Mouse (Mus musculus): ENCODE data around the gene Raver2. TPM values are rescaled to one million over a fixed set of nuclear protein-coding genes. Genes with fewer than 3 reads are reported as not detected.

Raver2 gene
- total RNA-seq, 1 experiment from 2014 or later, result 2.1 TPM

GRCm38 (mm10) chr4:101198333-101198732 is 129.6 kb downstream of the Raver2 start:
- ATAC-seq (ENCODE audit: extremely low read depth, insufficient number of reproducible peaks, low FRiP score, poor library complexity, severe bottlenecking), result peak; percentile 35; the same call in 1 of the 2 replicates

GRCm38 (mm10) chr4:101199433-101200081 is 130.8 kb downstream of the Raver2 start:
- peak; percentile 50; the same call in 1 of the 2 replicates for ATAC-seq (ENCODE audit: extremely low read depth, insufficient number of reproducible peaks, low FRiP score, poor library complexity, severe bottlenecking)

Other genes starting within 250 kb of the Raver2 start
- not detected in 2 replicates for gene Gm10577, start 48.3 kb upstream of the Raver2 start, total RNA-seq (2017)
- 310 and 328 TPM in 2 replicates for gene Jak1, start 196.3 kb downstream of the Raver2 start, total RNA-seq (2017)